Mouse (Mus musculus): ENCODE data around the gene Icam1. TPM values are rescaled to one million over a fixed set of nuclear protein-coding genes. Genes with fewer than 3 reads are reported as not detected.

The Icam1 gene
- polyA plus RNA-seq, 1 experiment from 2014 or later = 4.1 TPM

- 43% methylated on average over 4 of the region's 4 CpGs for WGBS
- no peaks in the 10 kb centered on the region for H3K9me3 ChIP-seq
- H3K36me3 ChIP-seq (replicated peaks) = no peaks in the 10 kb centered on the region
- H3K27ac ChIP-seq = no peak overlapping the region
- H3K4me1 ChIP-seq = peaks cover 20% of the 10 kb centered on the region
- DNase-seq (ENCODE audit: extremely low spot score, low spot score) = no peak
- peaks cover 72% of the 10 kb centered on the region for H3K27me3 ChIP-seq (ENCODE audit: poor library complexity, severe bottlenecking)
- no peak overlapping the region for H3K4me3 ChIP-seq
Observed at GRCm38 (mm10) chr9:21017177-21017575, 1.4 kb downstream of the Icam1 start.

- peaks cover 68% of the 10 kb centered on the region for H3K27me3 ChIP-seq (ENCODE audit: poor library complexity, severe bottlenecking)
- no peaks in the 10 kb centered on the region for H3K36me3 ChIP-seq (replicated peaks)
- no peak overlapping the region for H3K4me3 ChIP-seq
- no peak for DNase-seq (ENCODE audit: extremely low spot score, low spot score)
- peaks cover 20% of the 10 kb centered on the region for H3K4me1 ChIP-seq
- H3K27ac ChIP-seq = no peak overlapping the region
- no peaks in the 10 kb centered on the region for H3K9me3 ChIP-seq
- 77% methylated on average over 2 of the region's 2 CpGs for WGBS
Observed at GRCm38 (mm10) chr9:21018600-21018999, 2.8 kb downstream of the Icam1 start.

GRCm38 (mm10) chr9:21021363-21021762, 5.6 kb downstream of the Icam1 start:
- DNase-seq (ENCODE audit: extremely low spot score, low spot score) = no peak
- no peaks in the 10 kb centered on the region for H3K36me3 ChIP-seq (replicated peaks)
- WGBS = 87% methylated on average over 3 of the region's 3 CpGs
- H3K4me1 ChIP-seq = peaks cover 4% of the 10 kb centered on the region; the same call in 1 of the 2 replicates
- peaks cover 54% of the 10 kb centered on the region for H3K27me3 ChIP-seq (ENCODE audit: poor library complexity, severe bottlenecking)
- no peak overlapping the region for H3K27ac ChIP-seq
- no peak overlapping the region for H3K4me3 ChIP-seq
- no peaks in the 10 kb centered on the region for H3K9me3 ChIP-seq

GRCm38 (mm10) chr9:21022288-21022687, 6.5 kb downstream of the Icam1 start:
- no peaks in the 10 kb centered on the region; the same call in 1 of the 2 replicates for H3K4me1 ChIP-seq
- H3K36me3 ChIP-seq (replicated peaks) = no peaks in the 10 kb centered on the region
- H3K27ac ChIP-seq = no peak overlapping the region
- no peak overlapping the region for H3K4me3 ChIP-seq
- H3K9me3 ChIP-seq = no peaks in the 10 kb centered on the region
- peaks cover 54% of the 10 kb centered on the region for H3K27me3 ChIP-seq (ENCODE audit: poor library complexity, severe bottlenecking)
- no peak for DNase-seq (ENCODE audit: extremely low spot score, low spot score)
- WGBS = 66% methylated on average over 6 of the region's 6 CpGs

GRCm38 (mm10) chr9:21022726-21023125, 6.9 kb downstream of the Icam1 start:
- 87% methylated on average over 1 of the region's 1 CpGs for WGBS
- Histone ChIP-seq H3K36me3 (replicated peaks) (no peaks in the 10 kb centered on the region), H3K9me3 (no peaks in the 10 kb centered on the region), H3K27ac (no peak overlapping the region), H3K4me1 (peaks cover under 1% of the 10 kb centered on the region; the same call in 1 of the 2 replicates), H3K4me3 (no peak overlapping the region), H3K27me3 (ENCODE audit: poor library complexity, severe bottlenecking) (peaks cover 54% of the 10 kb centered on the region)
- DNase-seq (ENCODE audit: extremely low spot score, low spot score) = no peak

GRCm38 (mm10) chr9:21025258-21025810, 9.5 kb downstream of the Icam1 start:
- Histone ChIP-seq H3K9me3 (no peaks in the 10 kb centered on the region), H3K4me3 (no peak overlapping the region), H3K27ac (no peak overlapping the region), H3K4me1 (peaks cover 17% of the 10 kb centered on the region), H3K36me3 (replicated peaks) (no peaks in the 10 kb centered on the region), H3K27me3 (ENCODE audit: poor library complexity, severe bottlenecking) (peaks cover 63% of the 10 kb centered on the region)
- 74% methylated on average over 19 of the region's 19 CpGs for WGBS
- no peak for DNase-seq (ENCODE audit: extremely low spot score, low spot score)

- H3K4me1 ChIP-seq = peaks cover 32% of the 10 kb centered on the region
- no peak overlapping the region for H3K27ac ChIP-seq
- H3K9me3 ChIP-seq = no peaks in the 10 kb centered on the region
- no peak for DNase-seq (ENCODE audit: extremely low spot score, low spot score)
- H3K4me3 ChIP-seq = no peak overlapping the region
- peaks cover 71% of the 10 kb centered on the region for H3K27me3 ChIP-seq (ENCODE audit: poor library complexity, severe bottlenecking)
- H3K36me3 ChIP-seq (replicated peaks) = no peaks in the 10 kb centered on the region
- WGBS = 84% methylated on average over 12 of the region's 12 CpGs
Observed at GRCm38 (mm10) chr9:21026849-21027248, 11.1 kb downstream of the Icam1 start.

- no peak for DNase-seq (ENCODE audit: extremely low spot score, low spot score)
- 56% methylated on average over 8 of the region's 8 CpGs for WGBS
- H3K36me3 ChIP-seq (replicated peaks) = no peaks in the 10 kb centered on the region
- H3K27me3 ChIP-seq (ENCODE audit: poor library complexity, severe bottlenecking) = peaks cover 79% of the 10 kb centered on the region
- H3K4me1 ChIP-seq = peaks cover 42% of the 10 kb centered on the region
- no peak overlapping the region for H3K27ac ChIP-seq
- H3K9me3 ChIP-seq = no peaks in the 10 kb centered on the region
- H3K4me3 ChIP-seq = no peak overlapping the region
Observed at GRCm38 (mm10) chr9:21027774-21028290, 12.0 kb downstream of the Icam1 start.

- Histone ChIP-seq H3K4me3 (0 out of 2 replicates have a peak overlapping the region, but pooled peaks have one; percentile 50), H3K9me3 (no peaks in the 10 kb centered on the region), H3K36me3 (replicated peaks) (no peaks in the 10 kb centered on the region), H3K27ac (no peak overlapping the region), H3K4me1 (peaks cover 50% of the 10 kb centered on the region), H3K27me3 (ENCODE audit: poor library complexity, severe bottlenecking) (peaks cover 87% of the 10 kb centered on the region)
- WGBS = 75% methylated on average over 6 of the region's 6 CpGs
- no peak for DNase-seq (ENCODE audit: extremely low spot score, low spot score)
Observed at GRCm38 (mm10) chr9:21028560-21029110, 12.8 kb downstream of the Icam1 start.

GRCm38 (mm10) chr9:21029291-21030054, 13.7 kb downstream of the Icam1 start, which contains the start of gene Icam4:
Gene Icam4, plus strand, starts transcription at chr9:21029373.
- DNase-seq (ENCODE audit: extremely low spot score, low spot score) = peak; percentile 79
- Histone ChIP-seq H3K9me3 (no peaks in the 10 kb centered on the region), H3K4me1 (peaks cover 52% of the 10 kb centered on the region), H3K27me3 (ENCODE audit: poor library complexity, severe bottlenecking) (peaks cover 95% of the 10 kb centered on the region), H3K4me3 (peak within 1 kb of the TSS; percentile 50), H3K27ac (peak within 1 kb of the TSS; percentile 76), H3K36me3 (replicated peaks) (no peaks in the 10 kb centered on the region)
- WGBS = 1% methylated on average over 37 of the region's 37 CpGs

- DNase-seq (ENCODE audit: extremely low spot score, low spot score) = no peak
- Histone ChIP-seq H3K9me3 (no peaks in the 10 kb centered on the region), H3K4me1 (peaks cover 59% of the 10 kb centered on the region), H3K4me3 (peak overlapping the region; percentile 50), H3K36me3 (replicated peaks) (no peaks in the 10 kb centered on the region), H3K27me3 (ENCODE audit: poor library complexity, severe bottlenecking) (peaks cover 100% of the 10 kb centered on the region), H3K27ac (0 out of 2 replicates have a peak overlapping the region, but pooled peaks have one; percentile 76)
- 21% methylated on average over 22 of the region's 22 CpGs for WGBS
Observed at GRCm38 (mm10) chr9:21030055-21030600, 14.3 kb downstream of the Icam1 start.

GRCm38 (mm10) chr9:21030781-21031250, 15.0 kb downstream of the Icam1 start:
- Histone ChIP-seq H3K27me3 (ENCODE audit: poor library complexity, severe bottlenecking) (peaks cover 100% of the 10 kb centered on the region), H3K9me3 (no peaks in the 10 kb centered on the region), H3K27ac (no peak overlapping the region), H3K4me1 (peaks cover 63% of the 10 kb centered on the region), H3K36me3 (replicated peaks) (no peaks in the 10 kb centered on the region), H3K4me3 (peak overlapping the region; percentile 50)
- peak; percentile 81 for DNase-seq (ENCODE audit: extremely low spot score, low spot score)
- WGBS = under 1% methylated on average over 13 of the region's 13 CpGs

Data from forebrain, embryonic 10.5 days (tissue).